Mouse (Mus musculus): ENCODE measurements around the gene Edem1.

The Edem1 gene

DNA sequence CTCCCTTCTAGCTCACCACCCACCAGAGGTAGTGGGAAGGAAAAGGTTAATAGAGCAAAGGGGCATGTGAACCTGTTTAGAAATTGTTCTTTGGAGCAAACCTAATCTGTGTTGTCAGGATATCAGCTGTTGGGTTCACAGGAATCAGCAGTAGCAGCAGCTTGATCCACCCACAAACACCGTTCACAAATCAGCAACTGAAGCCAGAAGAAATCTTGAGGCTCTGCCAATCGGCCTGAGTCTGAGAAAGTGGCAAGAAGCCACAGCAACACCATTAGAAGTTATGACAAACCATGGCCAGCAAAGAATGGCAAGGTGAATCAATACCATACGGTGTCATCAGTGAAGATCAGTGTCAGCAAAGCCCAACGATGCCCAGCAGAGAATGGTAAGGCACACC is 42.8 kb downstream of the Edem1 start:
- DNase-seq (ENCODE audit: low read depth, low spot score), result no peak

- no peak for DNase-seq (ENCODE audit: low read depth, low spot score)
Observed at GRCm38 (mm10) chr6:108875344-108875743, 46.9 kb downstream of the Edem1 start.

DNA sequence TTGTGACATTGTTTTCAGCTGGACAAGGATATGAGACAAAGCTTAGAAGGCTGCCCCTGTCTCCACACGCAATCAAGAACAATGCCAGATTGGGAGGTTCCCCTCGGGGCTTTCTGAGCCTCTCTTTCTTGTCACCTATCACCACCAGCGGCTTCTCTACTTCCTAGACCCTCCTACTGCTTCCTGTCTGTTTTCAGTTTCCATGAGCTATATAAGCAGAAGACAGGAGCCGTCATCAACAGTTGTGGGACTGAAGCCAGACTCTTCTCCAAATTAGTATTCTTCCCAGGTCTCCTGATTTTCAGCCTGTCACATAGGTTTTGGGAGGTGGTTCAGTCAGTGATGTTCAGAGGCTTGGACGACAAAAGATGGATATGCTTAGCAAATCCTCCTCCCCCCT is 47.6 kb downstream of the Edem1 start:
- no peak for DNase-seq (ENCODE audit: low read depth, low spot score)

- DNase-seq (ENCODE audit: low read depth, low spot score), result no peak
Observed at GRCm38 (mm10) chr6:108876486-108876885, 48.0 kb downstream of the Edem1 start.

DNA sequence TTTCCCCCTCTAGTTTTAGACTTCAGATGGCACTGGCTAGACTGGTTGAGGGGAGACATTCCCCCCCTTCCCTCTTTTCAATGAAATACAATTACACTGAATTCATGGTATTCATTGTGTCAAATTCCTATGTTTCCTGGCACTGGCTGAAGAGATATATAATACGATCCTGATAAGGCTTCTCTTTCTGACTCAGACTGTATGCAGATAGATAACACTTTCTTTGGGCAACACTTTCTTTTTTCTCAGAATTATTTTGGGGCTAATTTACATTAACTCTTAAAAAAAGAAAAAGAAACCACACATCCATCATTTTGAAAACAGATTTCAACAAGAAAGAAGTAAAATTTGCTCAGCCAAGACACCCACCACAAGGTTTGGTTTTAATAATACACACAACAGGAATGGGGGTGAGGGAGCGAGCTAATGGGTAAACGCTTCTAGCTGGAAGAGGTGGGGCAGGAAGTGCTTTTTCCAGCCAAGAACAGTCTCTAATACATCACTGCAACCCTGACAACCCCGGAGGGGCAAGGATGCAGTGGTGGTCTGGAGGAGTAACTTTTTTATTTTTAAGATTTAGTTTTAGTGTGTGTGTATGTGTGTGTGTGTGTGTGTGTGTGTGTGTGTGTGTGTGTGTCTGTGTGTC is 52.0 kb downstream of the Edem1 start:
- DNase-seq (ENCODE audit: low read depth, low spot score), result no peak

- DNase-seq (ENCODE audit: low read depth, low spot score), result no peak
Observed at GRCm38 (mm10) chr6:108881074-108881473, 52.6 kb downstream of the Edem1 start.

GRCm38 (mm10) chr6:108883826-108884225 is 55.4 kb downstream of the Edem1 start:
- DNase-seq (ENCODE audit: low read depth, low spot score), result no peak

DNA sequence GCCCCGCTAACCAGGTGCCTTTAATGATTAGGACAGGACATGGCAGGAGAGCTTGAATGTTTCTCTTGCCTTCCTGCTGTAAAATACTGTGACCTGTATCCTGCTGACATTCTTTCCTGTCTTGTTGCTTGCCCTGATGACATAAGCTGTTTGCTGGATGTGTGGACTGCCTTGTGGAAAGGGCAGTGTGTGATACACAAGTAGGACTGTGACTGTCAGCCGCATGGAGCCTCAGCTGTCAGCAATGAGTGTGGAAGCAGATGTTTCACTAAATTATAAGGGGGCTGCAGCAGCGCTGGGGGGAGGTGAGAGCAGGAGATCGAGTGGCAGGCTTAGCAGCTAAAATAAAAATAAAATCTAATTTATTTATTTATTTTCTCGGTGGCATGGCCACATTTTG is 56.2 kb downstream of the Edem1 start:
- DNase-seq (ENCODE audit: low read depth, low spot score), result no peak

GRCm38 (mm10) chr6:108886346-108886745 is 57.9 kb downstream of the Edem1 start:
- no peak for DNase-seq (ENCODE audit: low read depth, low spot score)

DNA sequence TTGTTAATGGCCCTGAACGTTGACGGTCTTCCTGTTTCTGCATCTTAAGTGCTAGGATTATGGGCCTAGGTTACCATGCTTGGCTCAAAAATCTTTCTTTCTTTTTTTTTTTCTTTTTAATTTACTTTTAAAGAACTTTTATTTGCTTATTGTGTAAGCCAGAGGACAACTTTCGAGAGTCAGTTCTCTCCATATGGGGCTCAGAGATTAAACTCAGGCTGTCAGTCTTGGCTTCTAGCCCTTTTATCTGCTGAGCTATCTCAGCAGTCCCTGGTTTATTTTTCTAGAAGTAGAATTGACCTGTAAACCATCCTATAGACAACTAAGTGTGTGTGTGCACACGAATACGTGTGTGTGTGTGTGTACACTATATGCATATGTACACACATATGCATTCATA is 64.1 kb downstream of the Edem1 start:
- no peak for DNase-seq (ENCODE audit: low read depth, low spot score)

DNA sequence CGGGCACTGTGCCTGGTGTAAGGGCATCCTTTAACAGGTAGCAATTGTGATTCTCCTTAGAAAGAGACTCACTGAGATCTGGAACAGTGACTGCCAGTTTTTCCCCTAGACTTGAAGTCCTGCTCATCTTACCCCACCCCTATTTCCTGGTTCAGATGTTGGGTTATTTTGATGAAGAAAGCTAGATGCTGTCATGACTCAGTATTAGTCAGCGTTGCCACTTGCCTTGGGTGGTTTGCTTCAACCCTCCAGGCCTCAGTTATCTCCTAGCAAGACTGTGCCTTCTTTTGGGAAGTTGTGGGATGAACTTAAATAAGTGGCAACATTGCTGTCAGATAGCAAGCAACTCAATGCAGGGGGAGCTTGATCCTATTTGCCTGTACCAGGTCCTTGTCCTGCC is 66.7 kb downstream of the Edem1 start:
- no peak for DNase-seq (ENCODE audit: low read depth, low spot score)

GRCm38 (mm10) chr6:108895976-108896375 is 67.5 kb downstream of the Edem1 start:
- no peak for DNase-seq (ENCODE audit: low read depth, low spot score)

GRCm38 (mm10) chr6:108896525-108897087 is 68.2 kb downstream of the Edem1 start:
- DNase-seq (ENCODE audit: low read depth, low spot score), result no peak

DNA sequence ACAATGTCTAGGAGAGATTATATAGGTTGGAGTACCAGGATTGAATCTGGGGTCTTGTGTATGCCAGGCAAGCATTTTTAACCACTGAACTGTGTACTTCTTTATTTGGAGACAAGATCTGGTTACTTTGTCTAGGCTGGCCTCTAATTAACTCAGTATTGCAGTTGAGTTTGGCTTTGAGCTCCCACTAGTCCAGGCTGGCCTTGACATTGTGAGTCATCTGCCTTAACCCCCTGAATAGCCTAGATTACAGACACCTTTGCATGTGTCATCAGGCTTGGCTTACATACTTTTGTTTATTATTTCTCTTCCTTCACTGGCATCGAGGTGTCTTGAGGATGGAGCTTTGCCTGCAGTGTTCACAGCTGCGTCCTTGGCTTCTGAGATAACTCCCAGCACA is 70.8 kb downstream of the Edem1 start:
- no peak for DNase-seq (ENCODE audit: low read depth, low spot score)

DNA sequence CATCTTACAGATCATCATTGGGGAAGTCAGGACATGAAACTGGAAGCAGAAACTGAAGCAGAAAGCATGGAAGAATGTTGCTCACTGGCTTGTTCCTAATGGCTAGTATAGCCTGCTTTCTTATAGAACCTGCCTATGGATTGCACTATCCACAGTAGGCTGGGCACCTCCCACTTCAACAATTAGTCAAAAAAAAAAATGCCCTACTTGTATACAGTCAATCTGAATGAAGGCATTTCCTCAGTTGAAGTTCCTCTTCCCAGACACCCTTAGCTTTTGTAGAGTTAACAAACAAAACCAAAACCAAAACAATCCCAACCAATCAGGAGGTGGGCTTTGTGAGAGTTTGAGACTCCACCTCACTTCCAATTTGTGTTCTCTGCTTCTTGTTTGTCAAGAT is 73.7 kb downstream of the Edem1 start:
- no peak for DNase-seq (ENCODE audit: low read depth, low spot score)

GRCm38 (mm10) chr6:108903280-108903679 is 74.8 kb downstream of the Edem1 start:
- no peak for DNase-seq (ENCODE audit: low read depth, low spot score)

GRCm38 (mm10) chr6:108906539-108906938 is 78.1 kb downstream of the Edem1 start:
- no peak for DNase-seq (ENCODE audit: low read depth, low spot score)
